Mouse (Mus musculus) heart, postnatal 0 days (tissue): ENCODE data around the gene Ppef2.

Source experiments
- CTCF ChIP-seq: IDR thresholded peaks from 2 replicates; pipeline ENCODE4 v1.5.1; 2016; ENCODE audit warnings: antibody characterized with exemption, control low read depth, low read depth
- EP300 ChIP-seq: IDR thresholded peaks from 2 replicates; pipeline ENCODE4 v1.6.1; 2016; ENCODE audit warnings: antibody characterized with exemption, low read depth

GRCm38 (mm10) chr5:92282571-92282970 lies 26.5 kb upstream of the Ppef2 start:
- no peak for TF ChIP-seq CTCF
- TF ChIP-seq EP300 = no peak
